Mouse (Mus musculus) heart, adult 2 months (tissue): Measurements from ENCODE around the gene Ccdc142. TPM values are rescaled to one million over a fixed set of nuclear protein-coding genes. Genes with fewer than 3 reads are reported as not detected.

Experiments used
- DNase-seq, 2 experiments: peaks; one replicate each; pipeline ENCODE4 v3.0.0; 2021
- H3K27ac ChIP-seq: fragments of 200-600 bp; 2 replicates; pipeline ENCODE4 v1.8.1; 2022
- H3K27me3 ChIP-seq: fragments of 200-500 bp; 2 replicates; pipeline ENCODE4 v1.6.1; 2012; ENCODE audit warnings: mild to moderate bottlenecking, low read length, inconsistent platforms, mixed read lengths; ENCODE audit not compliant: control insufficient read depth, insufficient read depth
- H3K36me3 ChIP-seq: fragments of 200-500 bp; 2 replicates; pipeline ENCODE4 v1.6.1; 2012; ENCODE audit warnings: low read length, inconsistent platforms; ENCODE audit not compliant: control insufficient read depth, insufficient read depth
- H3K4me1 ChIP-seq: fragments of 200-500 bp; 2 replicates; pipeline ENCODE4 v1.6.1; 2011; ENCODE audit warnings: low read length; ENCODE audit not compliant: control insufficient read depth, insufficient read depth
- H3K4me3 ChIP-seq: fragments of 200-600 bp; 2 replicates; pipeline ENCODE4 v1.8.1; 2022
- H3K79me2 ChIP-seq: fragments of 200-500 bp; replicated peaks from 2 replicates; pipeline ENCODE4 v1.6.1; 2012; ENCODE audit warnings: mild to moderate bottlenecking, inconsistent platforms, low read length, moderate library complexity, mixed read lengths; ENCODE audit not compliant: control insufficient read depth, insufficient read depth
- H3K9ac ChIP-seq: fragments of 200-500 bp; 2 replicates; pipeline ENCODE4 v1.6.1; 2012; ENCODE audit warnings: low read depth, mild to moderate bottlenecking, control low read depth, inconsistent platforms, low read length, mixed read lengths
- CTCF ChIP-seq: fragments of 200-600 bp; IDR thresholded peaks from 2 replicates; pipeline ENCODE4 v1.8.1; 2022; ENCODE audit warnings: antibody characterized with exemption, mild to moderate bottlenecking, moderate library complexity
- EP300 ChIP-seq: fragments of 200-500 bp; IDR thresholded peaks from 2 replicates; pipeline ENCODE4 v1.6.1; 2011; ENCODE audit warnings: low read depth, low read length, control low read depth; ENCODE audit not compliant: insufficient read depth
- POLR2A ChIP-seq: fragments of 200-500 bp; IDR thresholded peaks from 2 replicates; pipeline ENCODE4 v1.6.1; 2011; ENCODE audit warnings: mild to moderate bottlenecking, low read depth, low read length, control low read depth; ENCODE audit not compliant: insufficient read depth
- WGBS: fragments of 180-500 bp; shearing (Covaris S2); methylation state at CpG from one replicate; pipeline ENCODE4 v1.1.7; 2018; 5-methylcytosine and 5-hydroxymethylcytosine counted together
- intact Hi-C: fragments of 180-260 bp; cut with DNase I; formaldehyde crosslinking; loops from one replicate; pipeline ENCODE4 v1.15.1; 2025
- polyA plus RNA-seq: library from polyadenylated mRNA; depleted of rRNA; stranded (reverse); fragments of >200 nt; gene quantifications from 2 replicates; pipeline ENCODE4 v1.2.3, GENCODE M21; 2012
- total RNA-seq, 2 experiments: library from RNA; stranded (reverse); gene quantifications; 2 replicates each; pipeline ENCODE4 v1.2.3; 2021

Ccdc142 gene
- total and polyA plus RNA-seq, 3 experiments: 2.0 to 2.5 (median 2.4) TPM

GRCm38 (mm10) chr6:83058725-83059124 lies 42.7 kb upstream of the Ccdc142 start:
- Histone ChIP-seq H3K79me2 (no peaks in the 10 kb centered on the region; the same call in 1 of the 2 replicates), H3K9ac (no peak overlapping the region), H3K36me3 (no peaks in the 10 kb centered on the region), H3K4me3 (no peak overlapping the region), H3K27me3 (no peaks in the 10 kb centered on the region; the same call in 1 of the 2 replicates), H3K27ac (no peak overlapping the region), H3K4me1 (peaks cover 4% of the 10 kb centered on the region)
- intact Hi-C loops: no loop called here
- 81% methylated on average over 2 of the region's 2 CpGs for WGBS
- DNase-seq: no peak
- TF ChIP-seq POLR2A (0 out of 2 replicates have a peak, but pooled peaks have one; percentile 5), CTCF (no peak)

GRCm38 (mm10) chr6:83065995-83066394 lies 35.4 kb upstream of the Ccdc142 start:
- TF ChIP-seq POLR2A: no peak
- no peak for TF ChIP-seq EP300
- no peak for TF ChIP-seq CTCF
- 40% methylated on average over 8 of the region's 8 CpGs for WGBS
- intact Hi-C loops: no loop called here
- Histone ChIP-seq H3K27ac (no peak overlapping the region), H3K79me2 (no peaks in the 10 kb centered on the region), H3K27me3 (peaks cover 33% of the 10 kb centered on the region), H3K4me3 (no peak overlapping the region), H3K36me3 (no peaks in the 10 kb centered on the region), H3K9ac (no peak overlapping the region), H3K4me1 (no peaks in the 10 kb centered on the region)
- no peak for DNase-seq

GRCm38 (mm10) chr6:83066441-83066840 lies 35.0 kb upstream of the Ccdc142 start:
- Histone ChIP-seq H3K27me3 (peaks cover 38% of the 10 kb centered on the region), H3K27ac (no peak overlapping the region), H3K4me3 (no peak overlapping the region), H3K9ac (no peak overlapping the region), H3K4me1 (no peaks in the 10 kb centered on the region), H3K79me2 (no peaks in the 10 kb centered on the region), H3K36me3 (no peaks in the 10 kb centered on the region)
- TF ChIP-seq CTCF (no peak), EP300 (no peak), POLR2A (no peak)
- no peak for DNase-seq
- intact Hi-C loops: no loop called here
- 32% methylated on average over 6 of the region's 6 CpGs for whole genome bisulfite sequencing

GRCm38 (mm10) chr6:83068221-83068620 lies 33.2 kb upstream of the Ccdc142 start:
- intact Hi-C loops: no loop called here
- Histone ChIP-seq H3K36me3 (no peaks in the 10 kb centered on the region), H3K4me1 (no peaks in the 10 kb centered on the region), H3K79me2 (no peaks in the 10 kb centered on the region), H3K4me3 (no peak overlapping the region), H3K27me3 (peaks cover 45% of the 10 kb centered on the region), H3K9ac (no peak overlapping the region), H3K27ac (no peak overlapping the region)
- WGBS: 27% methylated on average over 8 of the region's 8 CpGs
- no peak for DNase-seq
- TF ChIP-seq POLR2A: no peak
- TF ChIP-seq CTCF: no peak
- no peak for TF ChIP-seq EP300

GRCm38 (mm10) chr6:83068706-83069487 lies 32.5 kb upstream of the Ccdc142 start:
- Histone ChIP-seq H3K4me3 (peak overlapping the region; percentile 14; the same call in 1 of the 2 replicates), H3K9ac (peak overlapping the region; percentile 36; the same call in 1 of the 2 replicates), H3K36me3 (no peaks in the 10 kb centered on the region), H3K27ac (no peak overlapping the region), H3K4me1 (no peaks in the 10 kb centered on the region), H3K79me2 (no peaks in the 10 kb centered on the region), H3K27me3 (peaks cover 45% of the 10 kb centered on the region)
- WGBS: 3% methylated on average over 80 of the region's 81 CpGs
- intact Hi-C loops: no loop called here
- DNase-seq: no peak
- TF ChIP-seq POLR2A (no peak), CTCF (no peak), EP300 (no peak)

GRCm38 (mm10) chr6:83069488-83070246 lies 31.7 kb upstream of the Ccdc142 start:
- WGBS: 2% methylated on average over 69 of the region's 69 CpGs
- no peak overlapping the region for H3K4me3 ChIP-seq
- intact Hi-C loops: no loop called here

More at GRCm38 (mm10) chr6:83069488-83070246, 31.7 kb upstream of the Ccdc142 start:
- no peaks in the 10 kb centered on the region for H3K36me3 ChIP-seq
- peak in 1 of 2 experiments; percentile 44 for DNase-seq
- no peaks in the 10 kb centered on the region for H3K4me1 ChIP-seq
- TF ChIP-seq CTCF: no peak
- no peak for TF ChIP-seq EP300
- TF ChIP-seq POLR2A: no peak
- H3K27ac ChIP-seq: no peak overlapping the region
- no peaks in the 10 kb centered on the region for H3K79me2 ChIP-seq
- no peak overlapping the region for H3K9ac ChIP-seq
- H3K27me3 ChIP-seq: peaks cover 42% of the 10 kb centered on the region
